8 mouse cellular contexts compared by ENCODE assay signal in the genomic region with DNA sequence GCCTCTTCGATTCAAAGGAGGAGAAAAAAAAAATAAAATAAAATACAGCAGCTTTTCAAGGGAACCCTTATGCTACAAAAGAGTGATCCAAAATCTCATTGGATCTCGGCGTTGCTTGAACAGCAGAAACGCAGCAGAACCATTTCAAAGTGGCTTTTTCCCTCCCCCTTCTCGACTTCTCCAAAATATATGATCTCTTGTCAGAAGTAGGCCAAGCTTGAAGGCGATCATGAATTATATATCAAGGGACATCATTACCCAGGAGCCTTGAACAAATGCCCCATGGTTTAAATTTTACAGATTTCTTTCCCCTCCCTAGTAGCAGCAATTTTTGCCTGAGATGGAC. TPM values are rescaled to one million over a fixed set of nuclear protein-coding genes. Genes with fewer than 3 reads are reported as not detected.
DNase-seq lines count a peak whose midpoint lies in the region; ATAC-seq and TF ChIP-seq lines count a peak whose summit lies in the region.

No protein-coding gene starts in this region.

- peak overlapping the region; percentile 2; the same call in 1 of the 2 replicates for H3K4me2 ChIP-seq in forebrain, embryonic 12.5 days
- H3K4me2 ChIP-seq in forebrain, embryonic 11.5 days (ENCODE audit: low read depth, low read length, severe bottlenecking): no peak overlapping the region
- H3K4me2 ChIP-seq in liver, embryonic 12.5 days: 0 out of 2 replicates have a peak overlapping the region, but pooled peaks have one; percentile 20
- H3K4me2 ChIP-seq in intestine, postnatal 0 days (replicated peaks; ENCODE audit: low read depth): peak overlapping the region; percentile 18; the same call in 1 of the 2 replicates

- H3K36me3 ChIP-seq in forebrain, embryonic 12.5 days (replicated peaks): no peaks in the 10 kb centered on the region
- no peaks in the 10 kb centered on the region for H3K36me3 ChIP-seq in forebrain, embryonic 11.5 days (ENCODE audit: control insufficient read depth, insufficient read depth, low read length)
- no peaks in the 10 kb centered on the region for H3K36me3 ChIP-seq in liver, embryonic 12.5 days
- H3K36me3 ChIP-seq in intestine, postnatal 0 days (ENCODE audit: control insufficient read depth, insufficient read depth): no peaks in the 10 kb centered on the region

- H3K9ac ChIP-seq in forebrain, embryonic 12.5 days: no peak overlapping the region
- no peak overlapping the region for H3K9ac ChIP-seq in forebrain, embryonic 11.5 days (ENCODE audit: low read length)
- no peak overlapping the region for H3K9ac ChIP-seq in liver, embryonic 12.5 days
- H3K9ac ChIP-seq in intestine, postnatal 0 days (ENCODE audit: low read depth, low read length): no peak overlapping the region

- H3K4me1 ChIP-seq in forebrain, embryonic 12.5 days: peaks cover 19% of the 10 kb centered on the region
- H3K4me1 ChIP-seq in forebrain, embryonic 11.5 days (replicated peaks; ENCODE audit: control insufficient read depth, insufficient read depth, low read length): no peaks in the 10 kb centered on the region
- no peaks in the 10 kb centered on the region for H3K4me1 ChIP-seq in liver, embryonic 12.5 days
- no peaks in the 10 kb centered on the region for H3K4me1 ChIP-seq in intestine, postnatal 0 days (replicated peaks; ENCODE audit: control insufficient read depth, insufficient read depth, low read length)

- ATAC-seq in forebrain, embryonic 12.5 days (ENCODE audit: low FRiP score): no peak
- no peak for ATAC-seq in forebrain, embryonic 11.5 days (replicated peaks; ENCODE audit: low FRiP score)
- ATAC-seq in liver, embryonic 12.5 days: no peak
- ATAC-seq in intestine, postnatal 0 days: no peak
- ATAC-seq in erythroblast, adult 5-6 weeks (replicated peaks; ENCODE audit: low FRiP score, poor library complexity, severe bottlenecking): no peak

- H3K27ac ChIP-seq in forebrain, embryonic 12.5 days: peak overlapping the region; percentile 82
- no peak overlapping the region for H3K27ac ChIP-seq in forebrain, embryonic 11.5 days (ENCODE audit: low read depth, low read length)
- no peak overlapping the region for H3K27ac ChIP-seq in liver, embryonic 12.5 days
- no peak overlapping the region for H3K27ac ChIP-seq in intestine, postnatal 0 days (ENCODE audit: low read depth, low read length)

- no peak overlapping the region for H3K4me3 ChIP-seq in forebrain, embryonic 12.5 days (replicated peaks)
- H3K4me3 ChIP-seq in forebrain, embryonic 11.5 days (ENCODE audit: low read depth, low read length): no peak overlapping the region
- no peak overlapping the region for H3K4me3 ChIP-seq in liver, embryonic 12.5 days
- no peak overlapping the region for H3K4me3 ChIP-seq in intestine, postnatal 0 days (ENCODE audit: low read depth, low read length)

- no peaks in the 10 kb centered on the region for H3K9me3 ChIP-seq in forebrain, embryonic 12.5 days
- H3K9me3 ChIP-seq in forebrain, embryonic 11.5 days (ENCODE audit: control insufficient read depth, low read length): no peaks in the 10 kb centered on the region
- no peaks in the 10 kb centered on the region for H3K9me3 ChIP-seq in liver, embryonic 12.5 days (replicated peaks)
- no peaks in the 10 kb centered on the region for H3K9me3 ChIP-seq in intestine, postnatal 0 days (ENCODE audit: control insufficient read depth)

- H3K27me3 ChIP-seq in forebrain, embryonic 12.5 days: no peaks in the 10 kb centered on the region
- H3K27me3 ChIP-seq in forebrain, embryonic 11.5 days (ENCODE audit: control insufficient read depth, insufficient read depth, low read length): no peaks in the 10 kb centered on the region
- no peaks in the 10 kb centered on the region for H3K27me3 ChIP-seq in liver, embryonic 12.5 days (replicated peaks)
- no peaks in the 10 kb centered on the region for H3K27me3 ChIP-seq in intestine, postnatal 0 days (replicated peaks; ENCODE audit: control insufficient read depth, insufficient read depth, low read length)

- WGBS in forebrain, embryonic 12.5 days: 77% methylated on average over 6 of the region's 6 CpGs
- 77% methylated on average over 6 of the region's 6 CpGs for WGBS in forebrain, embryonic 11.5 days
- 54% methylated on average over 6 of the region's 6 CpGs for WGBS in liver, embryonic 12.5 days (ENCODE audit: insufficient replicate concordance)
- WGBS in intestine, postnatal 0 days: 68% methylated on average over 6 of the region's 6 CpGs

- TF ChIP-seq CTCF in intestine, postnatal 0 days (IDR thresholded peaks at IDR 0.05; ENCODE audit: low read depth): no peak

- DNase-seq in forebrain, embryonic 11.5 days (ENCODE audit: low spot score): no peak
- no peak for DNase-seq in liver
- DNase-seq in retina, postnatal 1 day: peak; percentile 45
- no peak for DNase-seq in urinary bladder, postnatal 4 days (ENCODE audit: low spot score in 2 of 2)

RNA-seq across cellular contexts. Expression of gene Fam49a, which starts 25.8 kb away (rescaled TPM):
- polyA plus RNA-seq in forebrain, embryonic 12.5 days (2016; fragmentation: Nextera tagmentation; extraction: Ambion mirVana): 20.4 and 21.1 TPM in 2 replicates
- polyA plus RNA-seq in forebrain, embryonic 11.5 days (2014; fragmentation: Nextera tagmentation; extraction: Ambion mirVana): 10.7 and 12.9 TPM in 2 replicates
- 3.8 and 4.1 TPM in 2 replicates for polyA plus RNA-seq in liver, embryonic 12.5 days (2016; fragmentation: Nextera tagmentation; extraction: Ambion mirVana)
- polyA plus RNA-seq in intestine, postnatal 0 days (2015; fragmentation: Nextera tagmentation; extraction: Ambion mirVana): 4.2 and 4.4 TPM in 2 replicates
- 3.1 TPM in 2 replicates for total RNA-seq in erythroblast, adult 5-6 weeks (2015; ENCODE audit: low replicate concordance)
- total RNA-seq in erythroblast, adult 5-6 weeks (2017; ENCODE audit: low replicate concordance): 1.8 and 8.4 TPM in 2 replicates
